Mouse (Mus musculus) cortical plate, adult 2 months (tissue): ENCODE data around the gene Fam162a. TPM values are rescaled to one million over a fixed set of nuclear protein-coding genes. Genes with fewer than 3 reads are reported as not detected.

ENCODE experiments used
- H3K27ac ChIP-seq: fragments of 200-500 bp; 2 replicates; pipeline ENCODE4 v1.5.1; 2012; ENCODE audit warnings: low read length, control low read depth, inconsistent platforms; ENCODE audit not compliant: insufficient read depth
- H3K4me1 ChIP-seq: fragments of 200-500 bp; 2 replicates; pipeline ENCODE4 v1.6.1; 2011; ENCODE audit warnings: low read length; ENCODE audit not compliant: control insufficient read depth, insufficient read depth
- H3K4me3 ChIP-seq: fragments of 200-500 bp; 2 replicates; pipeline ENCODE4 v1.5.1; 2011; ENCODE audit warnings: mild to moderate bottlenecking, low read length, control low read depth; ENCODE audit not compliant: insufficient read depth
- CTCF ChIP-seq: fragments of 200-500 bp; IDR thresholded peaks from 2 replicates; pipeline ENCODE4 v1.5.1; 2011; ENCODE audit warnings: mild to moderate bottlenecking, control low read depth, low read length; ENCODE audit not compliant: insufficient read depth; ENCODE audit errors: extremely low read depth
- POLR2A ChIP-seq: fragments of 200-500 bp; IDR thresholded peaks from 2 replicates; pipeline ENCODE4 v1.6.1; 2011; ENCODE audit warnings: mild to moderate bottlenecking, low read length, control low read depth; ENCODE audit not compliant: insufficient read depth; ENCODE audit errors: extremely low read depth
- polyA plus RNA-seq: library from polyadenylated mRNA; depleted of rRNA; stranded (reverse); fragments of >200 nt; gene quantifications from 2 replicates; pipeline ENCODE4 v1.2.3, GENCODE M21; 2012

Gene Fam162a
- polyA plus RNA-seq, 1 experiment: 97.8 TPM

DNA sequence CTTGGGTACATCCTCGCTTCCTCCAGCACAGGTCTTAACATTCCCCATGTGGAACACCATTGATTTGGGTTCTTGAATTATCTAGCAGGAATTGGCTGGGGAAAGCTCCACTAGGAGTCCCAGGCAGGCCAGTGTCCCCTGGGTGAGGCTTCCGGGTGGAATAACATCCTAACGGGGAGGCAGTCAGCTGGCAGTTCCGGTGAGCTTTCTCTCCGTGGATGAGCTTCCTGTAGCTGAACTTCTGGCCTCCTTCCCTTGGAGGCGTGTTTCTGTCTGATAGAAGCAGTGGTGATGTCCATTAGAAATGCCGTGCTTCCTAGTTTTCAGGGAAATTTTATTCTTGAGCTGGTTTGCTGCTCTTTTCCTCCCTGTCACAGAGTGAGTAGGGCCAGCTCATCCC lies 17.7 kb upstream of the Fam162a start:
- TF ChIP-seq POLR2A (no peak), CTCF (no peak)
- Histone ChIP-seq H3K27ac (no peak overlapping the region), H3K4me3 (no peak overlapping the region), H3K4me1 (no peaks in the 10 kb centered on the region)

GRCm38 (mm10) chr16:36087846-36088245 lies 16.5 kb upstream of the Fam162a start:
- Histone ChIP-seq H3K4me1 (no peaks in the 10 kb centered on the region), H3K27ac (no peak overlapping the region), H3K4me3 (no peak overlapping the region)
- no peak for TF ChIP-seq CTCF
- TF ChIP-seq POLR2A: no peak

- no peaks in the 10 kb centered on the region for H3K4me1 ChIP-seq
- TF ChIP-seq CTCF (no peak), POLR2A (no peak)
- H3K27ac ChIP-seq: no peak overlapping the region
- H3K4me3 ChIP-seq: no peak overlapping the region
Observed at GRCm38 (mm10) chr16:36079916-36080315, 8.5 kb upstream of the Fam162a start.

- Histone ChIP-seq H3K4me3 (no peak overlapping the region), H3K4me1 (no peaks in the 10 kb centered on the region), H3K27ac (no peak overlapping the region)
- TF ChIP-seq CTCF (no peak), POLR2A (no peak)
Observed at GRCm38 (mm10) chr16:36074772-36075171, 3.4 kb upstream of the Fam162a start.

DNA sequence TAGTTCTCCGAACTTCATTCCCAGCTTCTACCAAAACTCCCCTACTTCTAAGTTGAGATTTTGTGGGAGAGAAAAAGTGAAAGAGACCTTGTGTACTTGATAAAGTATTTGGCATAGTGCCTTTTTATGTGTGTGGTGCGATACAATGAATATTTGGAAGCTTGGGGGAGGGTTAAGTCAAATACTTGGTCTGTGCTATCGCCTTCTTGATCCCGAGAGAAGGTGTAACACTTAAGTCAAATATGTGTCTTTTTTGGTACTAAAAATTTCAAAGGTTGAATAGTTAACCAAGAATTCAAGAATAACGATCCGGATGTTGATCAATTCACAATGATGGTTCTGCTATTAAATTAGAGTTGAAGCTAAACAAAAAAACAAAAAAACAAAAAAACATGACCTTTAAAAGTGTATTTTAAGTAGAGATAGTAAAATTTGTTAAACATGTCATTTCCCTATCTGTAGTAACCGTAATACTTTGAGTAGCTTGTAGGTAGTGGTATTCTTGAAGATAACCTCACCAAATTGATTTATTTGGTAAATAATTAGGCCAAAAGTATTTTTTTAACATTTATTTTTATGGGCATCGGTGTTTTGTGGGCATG lies 1.1 kb upstream of the Fam162a start:
- H3K27ac ChIP-seq: no peak overlapping the region
- H3K4me1 ChIP-seq: no peaks in the 10 kb centered on the region
- TF ChIP-seq POLR2A (no peak), CTCF (no peak)
- peak overlapping the region; percentile 67 for H3K4me3 ChIP-seq

DNA sequence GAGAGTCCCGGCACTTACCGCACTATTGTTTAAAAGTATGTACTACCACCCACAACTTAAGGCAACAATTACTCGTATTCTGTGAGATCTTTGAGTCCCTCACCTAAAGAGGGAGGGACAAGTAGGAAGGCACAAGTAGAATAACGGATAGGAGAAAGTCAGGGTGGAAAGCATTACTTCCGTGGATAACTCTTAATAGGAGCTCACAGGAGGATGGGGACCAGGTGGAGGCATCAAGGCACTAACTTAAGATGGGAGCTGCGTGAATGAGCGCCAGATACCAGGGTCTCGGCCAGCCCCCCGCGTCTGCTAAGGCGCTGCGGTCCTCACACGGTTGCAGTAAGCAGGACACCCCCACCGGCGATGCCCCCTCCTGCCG lies 334 bp downstream of the Fam162a start:
- Histone ChIP-seq H3K27ac (no peak overlapping the region), H3K4me1 (no peaks in the 10 kb centered on the region), H3K4me3 (peak overlapping the region; percentile 67)
- TF ChIP-seq POLR2A (no peak), CTCF (no peak)

GRCm38 (mm10) chr16:36069819-36070575 lies 1.4 kb downstream of the Fam162a start:
- no peaks in the 10 kb centered on the region for H3K4me1 ChIP-seq
- no peak overlapping the region for H3K27ac ChIP-seq
- no peak for TF ChIP-seq POLR2A
- no peak for TF ChIP-seq CTCF
- no peak overlapping the region; the same call in 1 of the 2 replicates for H3K4me3 ChIP-seq

GRCm38 (mm10) chr16:36068356-36068755 lies 3.0 kb downstream of the Fam162a start:
- H3K4me3 ChIP-seq: no peak overlapping the region
- H3K27ac ChIP-seq: no peak overlapping the region
- no peak for TF ChIP-seq CTCF
- TF ChIP-seq POLR2A: no peak
- H3K4me1 ChIP-seq: no peaks in the 10 kb centered on the region

- no peak overlapping the region for H3K4me3 ChIP-seq
- H3K27ac ChIP-seq: no peak overlapping the region
- no peaks in the 10 kb centered on the region for H3K4me1 ChIP-seq
- no peak for TF ChIP-seq POLR2A
- TF ChIP-seq CTCF: no peak
Observed at GRCm38 (mm10) chr16:36067694-36068093, 3.7 kb downstream of the Fam162a start.

DNA sequence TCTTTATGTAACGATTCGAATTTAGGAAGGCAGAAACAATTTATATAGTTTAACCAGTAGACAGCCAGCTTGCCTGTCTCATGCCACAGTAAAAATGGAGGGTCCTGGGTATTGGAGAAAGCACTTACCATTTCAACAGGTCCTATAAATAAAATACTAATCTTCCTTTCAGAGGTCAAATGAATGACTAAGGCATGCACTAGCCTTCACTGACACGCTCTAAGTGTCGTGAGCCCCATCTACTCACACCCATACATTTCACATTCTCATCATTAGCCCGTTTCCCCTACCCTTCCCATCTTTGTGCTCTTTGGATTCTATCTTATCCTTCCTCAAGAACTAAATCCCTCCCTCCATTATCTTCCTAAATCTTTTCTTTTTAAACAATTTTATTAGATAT lies 6.5 kb downstream of the Fam162a start:
- H3K4me1 ChIP-seq: no peaks in the 10 kb centered on the region
- TF ChIP-seq CTCF (no peak), POLR2A (no peak)
- H3K4me3 ChIP-seq: no peak overlapping the region
- H3K27ac ChIP-seq: no peak overlapping the region
